Mouse (Mus musculus) embryo, embryonic 11.5 days (tissue): Measurements from ENCODE around the gene Dicer1.
A peak's percentile ranks its signal among the peaks of the same experiment; 100 is the strongest.

Experiments used
- DNase-seq: peaks from one replicate; pipeline ENCODE4 v3.0.0-alpha.2; 2012; ENCODE audit warnings: low read depth, low spot score

Gene Dicer1

GRCm38 (mm10) chr12:104677371-104677924 is 74.3 kb downstream of the Dicer1 start:
- no peak for DNase-seq

- no peak for DNase-seq
Measured at GRCm38 (mm10) chr12:104676535-104677370, 75.0 kb downstream of the Dicer1 start.

GRCm38 (mm10) chr12:104672976-104673375 is 78.8 kb downstream of the Dicer1 start:
- no peak for DNase-seq

- DNase-seq = no peak
Measured at GRCm38 (mm10) chr12:104672406-104672805, 79.3 kb downstream of the Dicer1 start.

- DNase-seq = no peak
Measured at GRCm38 (mm10) chr12:104667846-104668245, 83.9 kb downstream of the Dicer1 start.

- no peak for DNase-seq
Measured at GRCm38 (mm10) chr12:104665951-104666350, 85.8 kb downstream of the Dicer1 start.

- no peak for DNase-seq
Measured at GRCm38 (mm10) chr12:104665521-104665920, 86.2 kb downstream of the Dicer1 start.

- no peak for DNase-seq
Measured at GRCm38 (mm10) chr12:104656146-104656545, 95.6 kb downstream of the Dicer1 start.

- DNase-seq = no peak
Measured at GRCm38 (mm10) chr12:104655006-104655405, 96.7 kb downstream of the Dicer1 start.

- DNase-seq = no peak
Measured at GRCm38 (mm10) chr12:104652021-104652420, 99.7 kb downstream of the Dicer1 start.

- no peak for DNase-seq
Measured at GRCm38 (mm10) chr12:104651269-104651668, 100.5 kb downstream of the Dicer1 start.

GRCm38 (mm10) chr12:104650510-104651260 is 101.1 kb downstream of the Dicer1 start:
- DNase-seq = no peak

GRCm38 (mm10) chr12:104648366-104648765 is 103.4 kb downstream of the Dicer1 start:
- no peak for DNase-seq

GRCm38 (mm10) chr12:104642337-104642736 is 109.4 kb downstream of the Dicer1 start:
- DNase-seq = no peak

GRCm38 (mm10) chr12:104640934-104641333 is 110.8 kb downstream of the Dicer1 start:
- no peak for DNase-seq

- DNase-seq = peak; percentile 16
Measured at GRCm38 (mm10) chr12:104638156-104638555, 113.6 kb downstream of the Dicer1 start.
